Mouse (Mus musculus) mature B cell (primary cell): ENCODE measurements at regions not wholly inside any gene's neighbourhood (a gene's known extent, or its start where the extent isn't known, plus 50 kb on each side); places are given as distances from the start of the nearest gene placed in this dataset.

Experiments
- in situ Hi-C: fragments of 300-500 bp; cut with MboI; formaldehyde crosslinking; loops from 2 replicates; pipeline ENCODE4 v1.14.3; 2019

GRCm38 (mm10) chrX:158920217-158920616 is 289.9 kb upstream of the Rps6ka3 start:
- in situ Hi-C loops, result no loop called here

- in situ Hi-C loops, result no loop called here
Observed at GRCm38 (mm10) chrX:158921424-158921823, 288.7 kb upstream of the Rps6ka3 start.

GRCm38 (mm10) chrX:158921838-158922450 is 288.2 kb upstream of the Rps6ka3 start:
- in situ Hi-C loops, result no loop called here

- in situ Hi-C loops, result no loop called here
Observed at GRCm38 (mm10) chrX:158923081-158923561, 287.0 kb upstream of the Rps6ka3 start.

- in situ Hi-C loops, result no loop called here
Observed at GRCm38 (mm10) chrX:158923657-158924489, 286.2 kb upstream of the Rps6ka3 start.

- in situ Hi-C loops, result no loop called here
Observed at GRCm38 (mm10) chrX:158924490-158925398, 285.4 kb upstream of the Rps6ka3 start.

GRCm38 (mm10) chrX:158931864-158932263 is 278.2 kb upstream of the Rps6ka3 start:
- in situ Hi-C loops, result no loop called here

- in situ Hi-C loops, result no loop called here
Observed at GRCm38 (mm10) chrX:158947191-158947590, 262.9 kb upstream of the Rps6ka3 start.

GRCm38 (mm10) chrX:158971726-158972125 is 238.4 kb upstream of the Rps6ka3 start:
- in situ Hi-C loops, result no loop called here

GRCm38 (mm10) chrX:158976648-158977047 is 233.5 kb upstream of the Rps6ka3 start:
- in situ Hi-C loops, result no loop called here

- in situ Hi-C loops, result no loop called here
Observed at GRCm38 (mm10) chrX:158984721-158985120, 225.4 kb upstream of the Rps6ka3 start.

- in situ Hi-C loops, result no loop called here
Observed at GRCm38 (mm10) chrX:158987676-158988075, 222.4 kb upstream of the Rps6ka3 start.

- in situ Hi-C loops, result no loop called here
Observed at GRCm38 (mm10) chrX:159018955-159019354, 191.2 kb upstream of the Rps6ka3 start.

- in situ Hi-C loops, result no loop called here
Observed at GRCm38 (mm10) chrX:159026311-159026710, 183.8 kb upstream of the Rps6ka3 start.

- in situ Hi-C loops, result no loop called here
Observed at GRCm38 (mm10) chrX:159031927-159032326, 178.2 kb upstream of the Rps6ka3 start.

GRCm38 (mm10) chrX:159043432-159043831 is 166.7 kb upstream of the Rps6ka3 start:
- in situ Hi-C loops, result loop anchor here (10.0 kb wide), 1 partner anchor 221 kb away; no protein-coding TSS in a partner anchor

GRCm38 (mm10) chrX:159047876-159048275 is 162.2 kb upstream of the Rps6ka3 start:
- in situ Hi-C loops, result loop anchor here (10.0 kb wide), 1 partner anchor 217 kb away; no protein-coding TSS in a partner anchor

GRCm38 (mm10) chrX:159055689-159056461 is 154.2 kb upstream of the Rps6ka3 start:
- in situ Hi-C loops, result no loop called here

GRCm38 (mm10) chrX:159056462-159056805 is 153.7 kb upstream of the Rps6ka3 start:
- in situ Hi-C loops, result no loop called here

GRCm38 (mm10) chrX:159058931-159059330 is 151.2 kb upstream of the Rps6ka3 start:
- in situ Hi-C loops, result no loop called here

GRCm38 (mm10) chrX:159061322-159061721 is 148.8 kb upstream of the Rps6ka3 start:
- in situ Hi-C loops, result no loop called here
